Mouse (Mus musculus) liver, adult 2 months (tissue): Measurements from ENCODE around the gene Mdga1.
A peak's percentile ranks its signal among the peaks of the same experiment; 100 is the strongest.

Experiments
- CTCF ChIP-seq: fragments of 200-500 bp; IDR thresholded peaks from 2 replicates; pipeline ENCODE4 v1.5.1; 2011; ENCODE audit warnings: low read depth, low read length, control low read depth
- POLR2A ChIP-seq: fragments of 200-500 bp; IDR thresholded peaks from 2 replicates; pipeline ENCODE4 v1.6.1; 2011; ENCODE audit warnings: low read length, control low read depth; ENCODE audit not compliant: insufficient read depth; ENCODE audit errors: extremely low read depth

- peak; percentile 35; the same call in 1 of the 2 replicates for TF ChIP-seq CTCF
- no peak for TF ChIP-seq POLR2A
Measured at GRCm38 (mm10) chr17:29928751-29929237, 41.1 kb downstream of the Mdga1 start.
